Mouse (Mus musculus) stomach, postnatal 0 days (tissue): ENCODE results near the gene Scn1a. TPM values are rescaled to one million over a fixed set of nuclear protein-coding genes. Genes with fewer than 3 reads are reported as not detected.

Experiments used
- ATAC-seq: fragments of 200-750 bp; cut with Nextera tagmentation; 2 replicates; pipeline ENCODE4 v1.8.0; 2017; ENCODE audit not compliant: low FRiP score, low TSS enrichment
- DNase-seq: peaks from one replicate; pipeline ENCODE4 v3.0.0-alpha.2; 2016; ENCODE audit warnings: low spot score
- H3K27ac ChIP-seq: fragments of 300-500 bp; sonication (generic); replicated peaks from 2 replicates; pipeline ENCODE4 v1.5.1; 2014; ENCODE audit warnings: mild to moderate bottlenecking, control low read depth
- H3K27me3 ChIP-seq: fragments of 300-500 bp; sonication (generic); 2 replicates; pipeline ENCODE4 v1.6.1; 2014; ENCODE audit warnings: low read length; ENCODE audit not compliant: control insufficient read depth, insufficient read depth
- H3K36me3 ChIP-seq: fragments of 300-500 bp; sonication (generic); 2 replicates; pipeline ENCODE4 v1.6.1; 2014; ENCODE audit warnings: low read length, mixed read lengths; ENCODE audit not compliant: control insufficient read depth, insufficient read depth
- H3K4me1 ChIP-seq: fragments of 300-500 bp; sonication (generic); replicated peaks from 2 replicates; pipeline ENCODE4 v1.6.1; 2014; ENCODE audit warnings: antibody characterized with exemption; ENCODE audit not compliant: control insufficient read depth, insufficient read depth
- H3K4me2 ChIP-seq: fragments of 300-500 bp; sonication (generic); replicated peaks from 2 replicates; pipeline ENCODE4 v1.6.1; 2014; ENCODE audit warnings: low read depth, mild to moderate bottlenecking, control low read depth, moderate library complexity
- H3K4me3 ChIP-seq: fragments of 300-500 bp; sonication (generic); 2 replicates; pipeline ENCODE4 v1.5.1; 2014; ENCODE audit warnings: low read depth, low read length, control low read depth
- H3K9ac ChIP-seq: fragments of 300-500 bp; sonication (generic); 2 replicates; pipeline ENCODE4 v1.6.1; 2014; ENCODE audit warnings: mild to moderate bottlenecking, low read length, control low read depth, mixed read lengths
- H3K9me3 ChIP-seq: fragments of 300-500 bp; sonication (generic); 2 replicates; pipeline ENCODE4 v1.6.1; 2016; ENCODE audit warnings: low read length; ENCODE audit not compliant: control insufficient read depth
- CTCF ChIP-seq: IDR thresholded peaks from 2 replicates; pipeline ENCODE4 v1.5.1; 2016; ENCODE audit warnings: antibody characterized with exemption, low read depth, mild to moderate bottlenecking, moderate library complexity
- EP300 ChIP-seq: optimal IDR thresholded peaks from 2 replicates; pipeline ENCODE3; 2016; ENCODE audit warnings: antibody characterized with exemption
- WGBS: fragments of 180-500 bp; shearing (Covaris S2); extraction: QIAGEN DNeasy Blood & Tissue Kit; methylation state at CpG from one replicate; pipeline ENCODE4 v1.1.7; 2014; 5-methylcytosine and 5-hydroxymethylcytosine counted together
- polyA plus RNA-seq: library from polyadenylated mRNA; unstranded; fragments of >200 nt; fragmentation: Nextera tagmentation; extraction: Ambion mirVana; gene quantifications from 2 replicates; pipeline ENCODE4 v1.2.1, GENCODE M21; 2015

Gene Scn1a
- polyA plus RNA-seq, result 0.07 TPM in 2 replicates

GRCm38 (mm10) chr2:66440711-66441110 lies at the start of gene Scn1a:
Scn1a (minus strand) TSS chr2:66440840.
- WGBS, result 14% methylated on average over 7 of the region's 7 CpGs

GRCm38 (mm10) chr2:66478395-66478794 lies 37.8 kb upstream of the Scn1a start:
- H3K9me3 ChIP-seq, result no peaks in the 10 kb centered on the region
- H3K27ac ChIP-seq, result no peak overlapping the region
- ATAC-seq (no peak), DNase-seq (no peak)
- TF ChIP-seq EP300 (no peak), CTCF (no peak)
- H3K4me2 ChIP-seq, result no peak overlapping the region
- no peaks in the 10 kb centered on the region for H3K4me1 ChIP-seq
- no peak overlapping the region for H3K4me3 ChIP-seq
- WGBS, result 24% methylated on average over 2 of the region's 2 CpGs
- no peaks in the 10 kb centered on the region for H3K27me3 ChIP-seq
- H3K9ac ChIP-seq, result no peak overlapping the region
- no peaks in the 10 kb centered on the region for H3K36me3 ChIP-seq

More at GRCm38 (mm10) chr2:66440711-66441110, at the start of gene Scn1a:
- Histone ChIP-seq H3K4me2 (peak within 1 kb of the TSS; percentile 23; the same call in 1 of the 2 replicates), H3K27ac (no peak within 1 kb of the TSS), H3K27me3 (no peaks in the 10 kb centered on the region), H3K4me3 (no peak within 1 kb of the TSS), H3K36me3 (no peaks in the 10 kb centered on the region), H3K9me3 (no peaks in the 10 kb centered on the region), H3K4me1 (no peaks in the 10 kb centered on the region), H3K9ac (no peak within 1 kb of the TSS)
- TF ChIP-seq CTCF (no peak), EP300 (no peak)
- ATAC-seq, result no peak
- no peak for DNase-seq

GRCm38 (mm10) chr2:66473181-66473822 lies 32.7 kb upstream of the Scn1a start:
- Histone ChIP-seq H3K4me1 (no peaks in the 10 kb centered on the region), H3K36me3 (no peaks in the 10 kb centered on the region), H3K4me3 (no peak overlapping the region), H3K27ac (no peak overlapping the region), H3K9me3 (no peaks in the 10 kb centered on the region), H3K9ac (no peak overlapping the region), H3K4me2 (no peak overlapping the region), H3K27me3 (no peaks in the 10 kb centered on the region)
- 39% methylated on average over 3 of the region's 3 CpGs for WGBS
- no peak for ATAC-seq
- DNase-seq, result no peak
- TF ChIP-seq EP300, result no peak
- TF ChIP-seq CTCF, result peak; percentile 78

- ATAC-seq (no peak), DNase-seq (no peak)
- WGBS, result 61% methylated on average over 3 of the region's 3 CpGs
- no peak overlapping the region for H3K27ac ChIP-seq
- H3K9ac ChIP-seq, result no peak overlapping the region
- no peaks in the 10 kb centered on the region for H3K36me3 ChIP-seq
- H3K27me3 ChIP-seq, result no peaks in the 10 kb centered on the region
- H3K9me3 ChIP-seq, result no peaks in the 10 kb centered on the region
- no peak overlapping the region for H3K4me2 ChIP-seq
- no peak overlapping the region for H3K4me3 ChIP-seq
- TF ChIP-seq EP300 (no peak), CTCF (no peak)
- no peaks in the 10 kb centered on the region for H3K4me1 ChIP-seq
Observed at GRCm38 (mm10) chr2:66465484-66465883, 24.8 kb upstream of the Scn1a start.

GRCm38 (mm10) chr2:66464874-66465458 lies 24.3 kb upstream of the Scn1a start:
- Histone ChIP-seq H3K4me1 (no peaks in the 10 kb centered on the region), H3K9ac (no peak overlapping the region), H3K9me3 (no peaks in the 10 kb centered on the region), H3K4me2 (no peak overlapping the region), H3K27me3 (no peaks in the 10 kb centered on the region), H3K36me3 (no peaks in the 10 kb centered on the region), H3K27ac (no peak overlapping the region), H3K4me3 (no peak overlapping the region)
- WGBS, result 63% methylated on average over 2 of the region's 2 CpGs
- TF ChIP-seq CTCF (no peak), EP300 (no peak)
- DNase-seq (no peak), ATAC-seq (no peak)

- Histone ChIP-seq H3K4me3 (no peak overlapping the region), H3K27me3 (no peaks in the 10 kb centered on the region), H3K9ac (no peak overlapping the region), H3K4me2 (no peak overlapping the region), H3K36me3 (no peaks in the 10 kb centered on the region), H3K9me3 (no peaks in the 10 kb centered on the region), H3K27ac (no peak overlapping the region), H3K4me1 (no peaks in the 10 kb centered on the region)
- DNase-seq (no peak), ATAC-seq (no peak)
- WGBS, result 85% methylated on average over 6 of the region's 6 CpGs
- TF ChIP-seq EP300 (no peak), CTCF (no peak)
Observed at GRCm38 (mm10) chr2:66463916-66464315, 23.3 kb upstream of the Scn1a start.
